Mouse (Mus musculus) splenic B cell, adult 2 months (primary cell): Measurements from ENCODE around the gene Man1a2.

Experiments used
- DNase-seq: peaks from one replicate; pipeline ENCODE4 v3.0.0-alpha.2; 2011; ENCODE audit warnings: low read depth, low spot score
- H3K27me3 ChIP-seq: 2 replicates; pipeline ENCODE4 v1.6.1; 2012; ENCODE audit warnings: mild to moderate bottlenecking, low read length, moderate library complexity, mixed read lengths; ENCODE audit not compliant: control insufficient read depth, poor library complexity, insufficient read depth, severe bottlenecking
- H3K36me3 ChIP-seq: 2 replicates; pipeline ENCODE4 v1.6.1; 2012; ENCODE audit warnings: mild to moderate bottlenecking, low read length, moderate library complexity, mixed read lengths; ENCODE audit not compliant: control insufficient read depth, poor library complexity, insufficient read depth, severe bottlenecking

Man1a2 gene

GRCm38 (mm10) chr3:100685087-100685762 is at the start of gene Man1a2:
TSS of gene Man1a2 (minus strand) at chr3:100685503.
- no peaks in the 10 kb centered on the region for H3K27me3 ChIP-seq
- DNase-seq = peak; percentile 84
- no peaks in the 10 kb centered on the region for H3K36me3 ChIP-seq

- no peaks in the 10 kb centered on the region for H3K27me3 ChIP-seq
- peak; percentile 18 for DNase-seq
- H3K36me3 ChIP-seq = no peaks in the 10 kb centered on the region
These were observed 49.3 kb upstream of the Man1a2 start for GRCm38 (mm10) chr3:100734482-100735154.

- peak; percentile 27 for DNase-seq
- no peaks in the 10 kb centered on the region for H3K27me3 ChIP-seq
- H3K36me3 ChIP-seq = no peaks in the 10 kb centered on the region
These were observed 46.6 kb upstream of the Man1a2 start for GRCm38 (mm10) chr3:100731896-100732295.

- DNase-seq = no peak
- H3K27me3 ChIP-seq = no peaks in the 10 kb centered on the region
- no peaks in the 10 kb centered on the region for H3K36me3 ChIP-seq
These were observed 46.0 kb upstream of the Man1a2 start for GRCm38 (mm10) chr3:100731347-100731746.

GRCm38 (mm10) chr3:100728008-100728712 is 42.9 kb upstream of the Man1a2 start:
- H3K27me3 ChIP-seq = no peaks in the 10 kb centered on the region
- no peaks in the 10 kb centered on the region for H3K36me3 ChIP-seq
- no peak for DNase-seq

GRCm38 (mm10) chr3:100725960-100726674 is 40.8 kb upstream of the Man1a2 start:
- no peak for DNase-seq
- no peaks in the 10 kb centered on the region for H3K36me3 ChIP-seq
- no peaks in the 10 kb centered on the region for H3K27me3 ChIP-seq

GRCm38 (mm10) chr3:100720786-100721300 is 35.5 kb upstream of the Man1a2 start:
- Histone ChIP-seq H3K36me3 (no peaks in the 10 kb centered on the region), H3K27me3 (no peaks in the 10 kb centered on the region)
- DNase-seq = no peak

- no peak for DNase-seq
- Histone ChIP-seq H3K36me3 (no peaks in the 10 kb centered on the region), H3K27me3 (no peaks in the 10 kb centered on the region)
These were observed 30.9 kb upstream of the Man1a2 start for GRCm38 (mm10) chr3:100716241-100716640.

GRCm38 (mm10) chr3:100715367-100715766 is 30.1 kb upstream of the Man1a2 start:
- no peak for DNase-seq
- no peaks in the 10 kb centered on the region for H3K36me3 ChIP-seq
- H3K27me3 ChIP-seq = no peaks in the 10 kb centered on the region

GRCm38 (mm10) chr3:100713142-100714005 is 28.1 kb upstream of the Man1a2 start:
- DNase-seq = no peak
- Histone ChIP-seq H3K27me3 (no peaks in the 10 kb centered on the region), H3K36me3 (no peaks in the 10 kb centered on the region)

GRCm38 (mm10) chr3:100712140-100712539 is 26.8 kb upstream of the Man1a2 start:
- peak; percentile 83 for DNase-seq
- Histone ChIP-seq H3K36me3 (no peaks in the 10 kb centered on the region), H3K27me3 (no peaks in the 10 kb centered on the region)

GRCm38 (mm10) chr3:100711486-100711885 is 26.2 kb upstream of the Man1a2 start:
- Histone ChIP-seq H3K27me3 (no peaks in the 10 kb centered on the region), H3K36me3 (no peaks in the 10 kb centered on the region)
- no peak for DNase-seq

- Histone ChIP-seq H3K27me3 (no peaks in the 10 kb centered on the region), H3K36me3 (no peaks in the 10 kb centered on the region)
- no peak for DNase-seq
These were observed 21.8 kb upstream of the Man1a2 start for GRCm38 (mm10) chr3:100707117-100707516.
